Mouse (Mus musculus) testis, adult 2 months (tissue): ENCODE results near the gene Klhl20.
"Not testable (repeated sequence)": the region's sequence is repeated elsewhere in the genome, so short reads cannot be mapped to it uniquely, and the experiment has no call there.

Experiments
- CTCF ChIP-seq: fragments of 200-500 bp; IDR thresholded peaks from 2 replicates; pipeline ENCODE4 v1.5.1; 2012; ENCODE audit warnings: low read depth, mild to moderate bottlenecking, inconsistent platforms, low read length, moderate library complexity; ENCODE audit not compliant: control insufficient read depth, insufficient read depth, insufficient replicate concordance
- POLR2A ChIP-seq: fragments of 200-500 bp; IDR thresholded peaks from 2 replicates; pipeline ENCODE4 v1.6.1; 2012; ENCODE audit warnings: low read depth, mild to moderate bottlenecking, inconsistent platforms, low read length, moderate library complexity; ENCODE audit not compliant: control insufficient read depth

DNA sequence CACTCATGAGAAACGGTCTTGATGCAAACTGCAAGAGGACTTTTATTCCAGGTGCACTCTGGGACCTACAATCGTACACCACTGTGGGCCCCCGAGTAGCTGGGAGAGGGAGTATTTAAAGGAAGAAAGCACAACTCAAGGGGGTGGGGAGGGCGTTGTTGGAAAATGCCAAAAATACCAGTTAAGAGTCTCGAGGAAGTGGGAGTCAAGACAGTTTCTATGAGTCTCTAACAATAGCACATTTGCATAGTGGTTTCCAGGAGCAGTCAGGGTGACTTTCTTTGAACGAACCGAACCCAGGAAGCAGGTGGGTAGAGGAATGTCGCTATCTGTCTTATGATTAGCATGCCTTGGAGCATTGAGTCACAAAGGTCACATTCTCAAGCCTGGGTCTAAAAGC is 14.3 kb upstream of the Klhl20 start:
- TF ChIP-seq CTCF, POLR2A: not testable (repeated sequence)
